Mouse (Mus musculus) G1E (cell line): ENCODE results near the gene Fbxl8. TPM values are rescaled to one million over a fixed set of nuclear protein-coding genes. Genes with fewer than 3 reads are reported as not detected.
"Not testable (repeated sequence)": the region's sequence is repeated elsewhere in the genome, so short reads cannot be mapped to it uniquely, and the experiment has no call there.

ENCODE experiments used
- ATAC-seq: 2 replicates; pipeline ENCODE4 v1.8.0; 2016; ENCODE audit warnings: mild to moderate bottlenecking; ENCODE audit not compliant: insufficient number of reproducible peaks, poor library complexity, low FRiP score, severe bottlenecking; ENCODE audit errors: extremely low read depth
- DNase-seq: peaks from one replicate; pipeline ENCODE4 v3.0.0; 2012; ENCODE audit warnings: low spot score
- H3K27me3 ChIP-seq: 2 replicates; pipeline ENCODE4 v1.6.1; 2012; ENCODE audit warnings: mild to moderate bottlenecking, low read length, inconsistent platforms; ENCODE audit not compliant: insufficient read depth
- H3K36me3 ChIP-seq: replicated peaks from 2 replicates; pipeline ENCODE3; 2012; ENCODE audit warnings: mild to moderate bottlenecking, inconsistent platforms
- H3K4me1 ChIP-seq: 2 replicates; pipeline ENCODE4 v1.6.1; 2012; ENCODE audit warnings: low read depth, low read length, inconsistent platforms, mixed read lengths; ENCODE audit not compliant: insufficient read depth
- H3K4me3 ChIP-seq: 2 replicates; pipeline ENCODE4 v1.5.1; 2012; ENCODE audit warnings: low read depth, mild to moderate bottlenecking, inconsistent platforms, low read length, moderate library complexity, mixed read lengths
- H3K9me3 ChIP-seq: replicated peaks from 2 replicates; pipeline ENCODE4 v1.6.1; 2012; ENCODE audit warnings: inconsistent platforms
- CTCF ChIP-seq: IDR thresholded peaks from 2 replicates; pipeline ENCODE4 v1.5.1; 2012; ENCODE audit warnings: low read depth, low read length, inconsistent platforms, mixed read lengths
- GATA1 ChIP-seq: IDR thresholded peaks from 2 replicates; pipeline ENCODE4 v1.6.1; 2012; ENCODE audit warnings: borderline replicate concordance, low read length, inconsistent platforms, mixed read lengths
- GATA2 ChIP-seq: IDR thresholded peaks from 2 replicates; pipeline ENCODE4 v1.6.1; 2012; ENCODE audit warnings: low read depth, low read length, inconsistent platforms, borderline replicate concordance
- POLR2AphosphoS5 ChIP-seq: IDR thresholded peaks from 2 replicates; pipeline ENCODE4 v1.6.1; 2012; ENCODE audit warnings: low read depth, low read length, inconsistent platforms; ENCODE audit not compliant: insufficient replicate concordance
- TAL1 ChIP-seq: conservative IDR thresholded peaks from 2 replicates; pipeline ENCODE4 v1.6.1; 2012; ENCODE audit warnings: low read depth, low read length, inconsistent platforms, mixed read lengths
- polyA plus RNA-seq: library from polyadenylated mRNA; stranded (reverse); fragments of >175 nt; gene quantifications from 2 replicates; pipeline ENCODE4 v1.2.3, GENCODE M21; 2012
- total RNA-seq, 2 experiments: library from RNA; stranded (forward) in 1 of 2; stranded (reverse) in 1 of 2; fragments of 200-1000 nt in 1 of 2; fragments of >200 nt in 1 of 2; fragmentation: Nextera tagmentation in 1 of 2; gene quantifications; 2 replicates each; pipeline ENCODE4 v1.2.3; 2014 to 2017

Gene Fbxl8
- total and polyA plus RNA-seq, 3 experiments, result 6.0 to 8.9 (median 8.0) TPM

- Histone ChIP-seq H3K36me3 (peaks cover 83% of the 10 kb centered on the region), H3K4me3 (no peak overlapping the region), H3K9me3 (no peaks in the 10 kb centered on the region), H3K4me1 (peaks cover 36% of the 10 kb centered on the region), H3K27me3 (no peaks in the 10 kb centered on the region)
- ATAC-seq (no peak), DNase-seq (no peak)
- TF ChIP-seq GATA2, result no peak
- TF ChIP-seq POLR2AphosphoS5, result no peak
- TF ChIP-seq CTCF, result no peak
Observed at GRCm38 (mm10) chr8:105231503-105232320, 32.7 kb upstream of the Fbxl8 start.

GRCm38 (mm10) chr8:105232321-105232693, 32.1 kb upstream of the Fbxl8 start:
- not testable (repeated sequence) for ATAC-seq, DNase-seq

GRCm38 (mm10) chr8:105233126-105233935, 31.1 kb upstream of the Fbxl8 start:
- H3K4me3 ChIP-seq, result no peak overlapping the region
- ATAC-seq (no peak), DNase-seq (no peak)
- no peaks in the 10 kb centered on the region for H3K9me3 ChIP-seq
- H3K4me1 ChIP-seq, result peaks cover 38% of the 10 kb centered on the region
- TF ChIP-seq TAL1 (no peak), CTCF (no peak), GATA2 (no peak), POLR2AphosphoS5 (no peak), GATA1 (no peak)
- H3K36me3 ChIP-seq, result peaks cover 82% of the 10 kb centered on the region
- H3K27me3 ChIP-seq, result no peaks in the 10 kb centered on the region

More at GRCm38 (mm10) chr8:105232321-105232693, 32.1 kb upstream of the Fbxl8 start:
- not testable (repeated sequence) for H3K27me3 ChIP-seq, H3K4me3 ChIP-seq, H3K9me3 ChIP-seq
- Histone ChIP-seq H3K4me1 (peaks cover 36% of the 10 kb centered on the region), H3K36me3 (peaks cover 83% of the 10 kb centered on the region)

GRCm38 (mm10) chr8:105235206-105235605, 29.2 kb upstream of the Fbxl8 start:
- Histone ChIP-seq H3K4me1 (peaks cover 34% of the 10 kb centered on the region), H3K27me3 (no peaks in the 10 kb centered on the region), H3K36me3 (peaks cover 83% of the 10 kb centered on the region), H3K4me3 (no peak overlapping the region), H3K9me3 (no peaks in the 10 kb centered on the region)
- DNase-seq (no peak), ATAC-seq (no peak)
- TF ChIP-seq GATA1 (no peak), CTCF (no peak), GATA2 (no peak), TAL1 (no peak), POLR2AphosphoS5 (no peak)

GRCm38 (mm10) chr8:105237442-105238142, 26.9 kb upstream of the Fbxl8 start:
- no peak; the same call in 1 of the 2 replicates for ATAC-seq
- H3K36me3 ChIP-seq, result peaks cover 87% of the 10 kb centered on the region
- no peak for DNase-seq

GRCm38 (mm10) chr8:105241016-105241415, 23.4 kb upstream of the Fbxl8 start:
- Histone ChIP-seq H3K27me3 (no peaks in the 10 kb centered on the region), H3K4me1 (peaks cover 12% of the 10 kb centered on the region), H3K36me3 (peaks cover 85% of the 10 kb centered on the region), H3K9me3 (no peaks in the 10 kb centered on the region), H3K4me3 (no peak overlapping the region)
- TF ChIP-seq GATA1 (no peak), CTCF (no peak), GATA2 (no peak), TAL1 (no peak), POLR2AphosphoS5 (no peak)
- DNase-seq (no peak), ATAC-seq (no peak)

More at GRCm38 (mm10) chr8:105237442-105238142, 26.9 kb upstream of the Fbxl8 start:
- no peak for TF ChIP-seq GATA1
- no peak for TF ChIP-seq TAL1
- TF ChIP-seq CTCF, result no peak
- TF ChIP-seq GATA2, result no peak
- TF ChIP-seq POLR2AphosphoS5, result no peak
- Histone ChIP-seq H3K9me3 (no peaks in the 10 kb centered on the region), H3K4me3 (no peak overlapping the region; the same call in 1 of the 2 replicates), H3K4me1 (peaks cover 21% of the 10 kb centered on the region), H3K27me3 (no peaks in the 10 kb centered on the region)
